In genomic region chr16:35065724-35066123, GRCm38 (mm10) we compare ENCODE assay signal across 21 mouse cellular contexts. TPM values are rescaled to one million over a fixed set of nuclear protein-coding genes. Genes with fewer than 3 reads are reported as not detected.
A peak's percentile ranks its signal among the peaks of the same experiment; 100 is the strongest.
DNase-seq lines count a peak whose midpoint lies in the region; ATAC-seq and TF ChIP-seq lines count a peak whose summit lies in the region.
"Had no signal": no experiment of that assay in that cellular context is flagged by ENCODE, and none has a peak within 500 bp of the region (broad histone marks: within the 10 kb centered on the region; RNA-seq: fewer than 3 reads in every experiment).

No protein-coding gene starts in this region.

- WGBS in hindbrain, embryonic 15.5 days, result 58% methylated on average over 6 of the region's 6 CpGs
- 67% methylated on average over 6 of the region's 6 CpGs for WGBS in hindbrain, embryonic 14.5 days
- WGBS in neural tube, embryonic 15.5 days, result 40% methylated on average over 6 of the region's 6 CpGs
- 93% methylated on average over 6 of the region's 6 CpGs for WGBS in lung, postnatal 0 days

- H3K4me1 ChIP-seq in hindbrain, embryonic 15.5 days (replicated peaks), result peaks cover 10% of the 10 kb centered on the region
- H3K4me1 ChIP-seq in hindbrain, embryonic 14.5 days (replicated peaks; ENCODE audit: control insufficient read depth, insufficient read depth, low read length), result 0 out of 2 replicates have a peak, but pooled peaks cover 2% of the 10 kb centered on the region
- peaks cover 7% of the 10 kb centered on the region; the same call in 1 of the 2 replicates for H3K4me1 ChIP-seq in neural tube, embryonic 15.5 days
- no peaks in the 10 kb centered on the region for H3K4me1 ChIP-seq in lung, postnatal 0 days (ENCODE audit: insufficient read depth, low read depth, low read length)
- H3K4me1 ChIP-seq: forebrain, embryonic 15.5 days; lung, embryonic 15.5 days had no signal

- no peak overlapping the region for H3K4me2 ChIP-seq in hindbrain, embryonic 15.5 days
- H3K4me2 ChIP-seq in hindbrain, embryonic 14.5 days (replicated peaks), result no peak overlapping the region
- H3K4me2 ChIP-seq in neural tube, embryonic 15.5 days, result no peak overlapping the region
- H3K4me2 ChIP-seq in lung, postnatal 0 days (replicated peaks; ENCODE audit: low read depth, low read length), result no peak overlapping the region
- H3K4me2 ChIP-seq: forebrain, embryonic 15.5 days; lung, embryonic 15.5 days had no signal

- no peaks in the 10 kb centered on the region for H3K9me3 ChIP-seq in hindbrain, embryonic 15.5 days
- no peaks in the 10 kb centered on the region for H3K9me3 ChIP-seq in hindbrain, embryonic 14.5 days (ENCODE audit: control insufficient read depth, low read length)
- H3K9me3 ChIP-seq in neural tube, embryonic 15.5 days (replicated peaks), result no peaks in the 10 kb centered on the region
- H3K9me3 ChIP-seq in lung, postnatal 0 days (ENCODE audit: low read length), result no peaks in the 10 kb centered on the region
- H3K9me3 ChIP-seq: forebrain, embryonic 15.5 days; lung, embryonic 15.5 days had no signal

- peak; percentile 38; the same call in 1 of the 2 replicates for ATAC-seq in hindbrain, embryonic 15.5 days (ENCODE audit: low FRiP score, low read depth)
- ATAC-seq in hindbrain, embryonic 14.5 days (ENCODE audit: low FRiP score), result no peak
- 0 out of 2 replicates have a peak, but pooled peaks have one; percentile 18 for ATAC-seq in common myeloid progenitor, adult 5-6 weeks (replicated peaks; ENCODE audit: low read depth, poor library complexity, severe bottlenecking)
- no peak for ATAC-seq in neural tube, embryonic 15.5 days (ENCODE audit: low FRiP score)
- ATAC-seq in lung, postnatal 0 days, result no peak
- ATAC-seq: forebrain, embryonic 15.5 days; Patski had no signal

- no peaks in the 10 kb centered on the region for H3K36me3 ChIP-seq in hindbrain, embryonic 15.5 days
- no peaks in the 10 kb centered on the region; the same call in 1 of the 2 replicates for H3K36me3 ChIP-seq in hindbrain, embryonic 14.5 days (replicated peaks; ENCODE audit: control insufficient read depth, insufficient read depth)
- no peaks in the 10 kb centered on the region for H3K36me3 ChIP-seq in neural tube, embryonic 15.5 days
- H3K36me3 ChIP-seq in lung, postnatal 0 days (ENCODE audit: insufficient read depth, low read length), result no peaks in the 10 kb centered on the region
- H3K36me3 ChIP-seq: forebrain, embryonic 15.5 days; lung, embryonic 15.5 days had no signal

- no peak overlapping the region for H3K9ac ChIP-seq in hindbrain, embryonic 15.5 days
- no peak overlapping the region for H3K9ac ChIP-seq in hindbrain, embryonic 14.5 days
- no peak overlapping the region for H3K9ac ChIP-seq in neural tube, embryonic 15.5 days (replicated peaks)
- H3K9ac ChIP-seq in lung, postnatal 0 days (replicated peaks; ENCODE audit: low read depth), result no peak overlapping the region
- H3K9ac ChIP-seq: forebrain, embryonic 15.5 days; liver, embryonic 14.5 days; lung, embryonic 15.5 days had no signal

- TF ChIP-seq CTCF in lung, postnatal 0 days (IDR thresholded peaks at IDR 0.05), result no peak

- TF ChIP-seq EP300 in lung, postnatal 0 days (IDR thresholded peaks at IDR 0.05), result no peak

- no peak for DNase-seq in hindbrain, embryonic 14.5 days (ENCODE audit: low spot score)
- peak; percentile 5 for DNase-seq in MN1 (ENCODE audit: low spot score)
- no peak for DNase-seq in lung, postnatal 0 days (ENCODE audit: low spot score)
- no peak for DNase-seq in left cerebral cortex, adult 18-20 months (ENCODE audit: low spot score in 2 of 2)
- DNase-seq: adrenal gland, postnatal 10 days; cerebellum, adult 11 months; cerebellum, postnatal 25 days; gastrocnemius, postnatal 14 days; heart, postnatal 10 days; kidney, adult 18-20 months; layer of hippocampus, postnatal 36 days; right cerebral cortex, adult 18-20 months had no signal

- H3K27ac ChIP-seq in hindbrain, embryonic 15.5 days (replicated peaks), result no peak overlapping the region
- no peak overlapping the region for H3K27ac ChIP-seq in hindbrain, embryonic 14.5 days
- H3K27ac ChIP-seq in neural tube, embryonic 15.5 days (replicated peaks), result 0 out of 2 replicates have a peak overlapping the region, but pooled peaks have one; percentile 18
- H3K27ac ChIP-seq in lung, postnatal 0 days (ENCODE audit: low read length), result no peak overlapping the region
- H3K27ac ChIP-seq: forebrain, embryonic 15.5 days; kidney, postnatal 0 days; liver, embryonic 14.5 days; lung, embryonic 15.5 days had no signal

- H3K4me3 ChIP-seq in hindbrain, embryonic 15.5 days, result no peak overlapping the region
- no peak overlapping the region for H3K4me3 ChIP-seq in hindbrain, embryonic 14.5 days (replicated peaks; ENCODE audit: low read length)
- H3K4me3 ChIP-seq in neural tube, embryonic 15.5 days (replicated peaks), result no peak overlapping the region
- no peak overlapping the region for H3K4me3 ChIP-seq in lung, postnatal 0 days (ENCODE audit: low read depth, low read length)
- H3K4me3 ChIP-seq: erythroblast, embryonic 14.5 days; forebrain, embryonic 15.5 days; lung, embryonic 15.5 days had no signal

- H3K27me3 ChIP-seq in hindbrain, embryonic 15.5 days, result no peaks in the 10 kb centered on the region
- H3K27me3 ChIP-seq in hindbrain, embryonic 14.5 days (ENCODE audit: control insufficient read depth, insufficient read depth, low read length), result no peaks in the 10 kb centered on the region
- no peaks in the 10 kb centered on the region for H3K27me3 ChIP-seq in neural tube, embryonic 15.5 days (replicated peaks)
- H3K27me3 ChIP-seq in lung, postnatal 0 days (replicated peaks; ENCODE audit: insufficient read depth, low read length), result no peaks in the 10 kb centered on the region
- H3K27me3 ChIP-seq: forebrain, embryonic 15.5 days; lung, embryonic 15.5 days; Patski had no signal

RNA-seq across cellular contexts. Expression of gene Hacd2, which starts 43.5 kb away (rescaled TPM):
- 50.9 and 55.2 TPM in 2 replicates for polyA plus RNA-seq in hindbrain, embryonic 15.5 days (2015; fragmentation: Nextera tagmentation; extraction: Ambion mirVana)
- 29.3 and 29.9 TPM in 2 replicates for polyA plus RNA-seq in hindbrain, embryonic 14.5 days (2014; fragmentation: Nextera tagmentation; extraction: Ambion mirVana)
- 5.7 and 7.7 TPM in 2 replicates for total RNA-seq in common myeloid progenitor, adult 5-6 weeks (2017)
- 49.1 and 55.2 TPM in 2 replicates for polyA plus RNA-seq in neural tube, embryonic 15.5 days (2015; fragmentation: Nextera tagmentation; extraction: Ambion mirVana)
- polyA plus RNA-seq in lung, postnatal 0 days (2015; fragmentation: Nextera tagmentation; extraction: Ambion mirVana), result 60.8 and 67.1 TPM in 2 replicates
- 10 to 100 TPM; 30.1 to 30.8 TPM for total RNA-seq in left cerebral cortex, adult 18-20 months (2021)

Comparison
In these comparisons a context has a peak if more than half of its experiments do, and no peak if none do; other contexts are left out.
1. ATAC-seq: peak in hindbrain, embryonic 15.5 days (single experiment) and common myeloid progenitor, adult 5-6 weeks (single experiment); none in hindbrain, embryonic 14.5 days (single experiment), neural tube, embryonic 15.5 days (single experiment) and lung, postnatal 0 days (single experiment).